Mouse (Mus musculus): ENCODE data around the gene Mbd6. TPM values are rescaled to one million over a fixed set of nuclear protein-coding genes. Genes with fewer than 3 reads are reported as not detected.
A peak's percentile ranks its signal among the peaks of the same experiment; 100 is the strongest.

Gene Mbd6
- 10 to 100 TPM; 44.8 to 58.7 TPM for total RNA-seq (2021)
- long read RNA-seq, partial matches to known transcripts, result 12 of 19 reads
- long read RNA-seq, other reads (novel, unspliced or antisense), result 7 of 19 reads

- DNase-seq (ENCODE audit: low spot score in 2 of 2), result peak; percentile 85 to 89
Measured at GRCm38 (mm10) chr10:127288800-127289572, at the start of gene Mbd6. Gene Mbd6 (minus strand): TSS chr10:127289018.

- DNase-seq (ENCODE audit: low spot score in 2 of 2), result no peak
Measured at GRCm38 (mm10) chr10:127337536-127338099, 48.8 kb upstream of the Mbd6 start.

GRCm38 (mm10) chr10:127336952-127337351, 48.1 kb upstream of the Mbd6 start:
- no peak for DNase-seq (ENCODE audit: low spot score in 2 of 2)

GRCm38 (mm10) chr10:127335271-127335670, 46.5 kb upstream of the Mbd6 start:
- DNase-seq (ENCODE audit: low spot score in 2 of 2), result no peak

GRCm38 (mm10) chr10:127333152-127333551, 44.3 kb upstream of the Mbd6 start:
- DNase-seq (ENCODE audit: low spot score in 2 of 2), result no peak

- DNase-seq (ENCODE audit: low spot score in 2 of 2), result peak in 1 of 2 experiments; percentile 23
Measured at GRCm38 (mm10) chr10:127332211-127332874, 43.5 kb upstream of the Mbd6 start.

GRCm38 (mm10) chr10:127330212-127330611, 41.4 kb upstream of the Mbd6 start:
- DNase-seq (ENCODE audit: low spot score in 2 of 2), result no peak

- DNase-seq (ENCODE audit: low spot score in 2 of 2), result no peak
Measured at GRCm38 (mm10) chr10:127327461-127328145, 38.8 kb upstream of the Mbd6 start.

GRCm38 (mm10) chr10:127326828-127327227, 38.0 kb upstream of the Mbd6 start:
- DNase-seq (ENCODE audit: low spot score in 2 of 2), result peak in 1 of 2 experiments; percentile 22

GRCm38 (mm10) chr10:127326017-127326801, 37.4 kb upstream of the Mbd6 start:
- DNase-seq (ENCODE audit: low spot score in 2 of 2), result no peak

- no peak for DNase-seq (ENCODE audit: low spot score in 2 of 2)
Measured at GRCm38 (mm10) chr10:127325454-127326016, 36.7 kb upstream of the Mbd6 start.

GRCm38 (mm10) chr10:127324495-127324894, 35.7 kb upstream of the Mbd6 start:
- DNase-seq (ENCODE audit: low spot score in 2 of 2), result peak in 1 of 2 experiments; percentile 36

- DNase-seq (ENCODE audit: low spot score in 2 of 2), result no peak
Measured at GRCm38 (mm10) chr10:127323131-127323855, 34.5 kb upstream of the Mbd6 start.

GRCm38 (mm10) chr10:127322669-127323068, 33.9 kb upstream of the Mbd6 start:
- DNase-seq (ENCODE audit: low spot score in 2 of 2), result no peak

- DNase-seq (ENCODE audit: low spot score in 2 of 2), result no peak
Measured at GRCm38 (mm10) chr10:127322178-127322577, 33.4 kb upstream of the Mbd6 start.

- no peak for DNase-seq (ENCODE audit: low spot score in 2 of 2)
Measured at GRCm38 (mm10) chr10:127321621-127322020, 32.8 kb upstream of the Mbd6 start, which contains the start of gene Arhgap9. Gene Arhgap9 (plus strand): TSS chr10:127321964.

GRCm38 (mm10) chr10:127319969-127320368, 31.2 kb upstream of the Mbd6 start:
- no peak for DNase-seq (ENCODE audit: low spot score in 2 of 2)

- no peak for DNase-seq (ENCODE audit: low spot score in 2 of 2)
Measured at GRCm38 (mm10) chr10:127318009-127318408, 29.2 kb upstream of the Mbd6 start.

GRCm38 (mm10) chr10:127317277-127317676, 28.5 kb upstream of the Mbd6 start:
- DNase-seq (ENCODE audit: low spot score in 2 of 2), result no peak

Measured in layer of hippocampus, postnatal 10 days (tissue).